Mouse (Mus musculus): ENCODE data around the gene Mia.

- TF ChIP-seq ZNF384 (IDR thresholded peaks at IDR 0.05; ENCODE audit: low read depth, low read length), result no peak
- no peak for TF ChIP-seq CHD2 (IDR thresholded peaks at IDR 0.05; ENCODE audit: low read depth, low read length)
- no peak for TF ChIP-seq HCFC1 (IDR thresholded peaks at IDR 0.05; ENCODE audit: borderline replicate concordance, insufficient read depth, low read length)
- TF ChIP-seq ZC3H11A (IDR thresholded peaks at IDR 0.05; ENCODE audit: borderline replicate concordance, low read depth, low read length), result no peak
Observed at GRCm38 (mm10) chr7:27177942-27178323, 3.0 kb downstream of the Mia start.

All from ES-E14 (cell line).